ENCODE assay signal across 8 mouse cellular contexts in genomic region chr5:25848058-25848457, GRCm38 (mm10).
DNase-seq lines count a peak whose midpoint lies in the region; ATAC-seq lines count a peak whose summit lies in the region.

No protein-coding gene starts in this region.

- intact Hi-C loops in gastrocnemius, postnatal 36 days (cut with DNase I), result no loop called here
- intact Hi-C loops in left cerebral cortex, postnatal 10 days (cut with DNase I), result no loop called here

- peak; percentile 8 for DNase-seq in gastrocnemius, adult 18-20 months (ENCODE audit: low spot score)
- DNase-seq in gastrocnemius, postnatal 36 days, result no peak
- DNase-seq in A20 (ENCODE audit: low read depth, low spot score), result peak; percentile 69
- DNase-seq in forelimb bud, embryonic 11.5 days (ENCODE audit: low read depth, low spot score), result peak; percentile 48
- peak; percentile 38 to 75 for DNase-seq in left cerebral cortex, postnatal 10 days (ENCODE audit: extremely low spot score in 1 of 2, low spot score in 2 of 2)
- DNase-seq in ovary, postnatal 14 days (ENCODE audit: low spot score), result peak; percentile 44
- DNase-seq in Muller cell, postnatal 12 days (ENCODE audit: inconsistent ontology term), result no peak

- 0 out of 2 replicates have a peak, but pooled peaks have one; percentile 52 for ATAC-seq in cerebellum, adult (ENCODE audit: insufficient number of reproducible peaks, low FRiP score, low TSS enrichment)

Comparison
In these comparisons a context has a peak if more than half of its experiments do, and no peak if none do; other contexts are left out.
1. DNase-seq: peak in gastrocnemius, adult 18-20 months (single experiment), A20 (single experiment), forelimb bud, embryonic 11.5 days (single experiment), left cerebral cortex, postnatal 10 days (2 of 2) and ovary, postnatal 14 days (single experiment); none in gastrocnemius, postnatal 36 days (0 of 2) and Muller cell, postnatal 12 days (single experiment).